Mouse (Mus musculus) neural tube, embryonic 14.5 days (tissue): Measurements from ENCODE around the gene Tbl1xr1. TPM values are rescaled to one million over a fixed set of nuclear protein-coding genes. Genes with fewer than 3 reads are reported as not detected.

ENCODE experiments used
- ATAC-seq: fragments of 200-750 bp; cut with Nextera tagmentation; 2 replicates; pipeline ENCODE4 v1.8.0; 2017; ENCODE audit warnings: low read depth, mild to moderate bottlenecking, moderate TSS enrichment, moderate library complexity
- H3K27ac ChIP-seq: fragments of 300-500 bp; sonication (generic); 2 replicates; pipeline ENCODE4 v1.5.1; 2014; ENCODE audit warnings: low read depth, mild to moderate bottlenecking, control low read depth, low read length, moderate library complexity, mixed read lengths
- H3K27me3 ChIP-seq: fragments of 300-500 bp; sonication (generic); 2 replicates; pipeline ENCODE4 v1.6.1; 2014; ENCODE audit warnings: low read length; ENCODE audit not compliant: control insufficient read depth, insufficient read depth
- H3K36me3 ChIP-seq: fragments of 300-500 bp; sonication (generic); 2 replicates; pipeline ENCODE4 v1.6.1; 2014; ENCODE audit warnings: low read length, mixed read lengths; ENCODE audit not compliant: control insufficient read depth, insufficient read depth
- H3K4me1 ChIP-seq: fragments of 300-500 bp; sonication (generic); 2 replicates; pipeline ENCODE4 v1.6.1; 2014; ENCODE audit warnings: low read length; ENCODE audit not compliant: control insufficient read depth, insufficient read depth
- H3K4me2 ChIP-seq: fragments of 300-500 bp; sonication (generic); 2 replicates; pipeline ENCODE4 v1.6.1; 2014; ENCODE audit warnings: mild to moderate bottlenecking, low read depth, low read length, control low read depth
- H3K4me3 ChIP-seq: fragments of 300-500 bp; sonication (generic); 2 replicates; pipeline ENCODE4 v1.5.1; 2014; ENCODE audit warnings: low read depth, low read length, control low read depth, mixed read lengths
- H3K9ac ChIP-seq: fragments of 300-500 bp; sonication (generic); replicated peaks from 2 replicates; pipeline ENCODE4 v1.6.1; 2014; ENCODE audit warnings: low read depth, mild to moderate bottlenecking, control low read depth, low read length, mixed read lengths
- H3K9me3 ChIP-seq: fragments of 300-500 bp; sonication (generic); 2 replicates; pipeline ENCODE4 v1.6.1; 2016; ENCODE audit warnings: low read length; ENCODE audit not compliant: control insufficient read depth
- WGBS: fragments of 180-500 bp; shearing (Covaris S2); extraction: QIAGEN DNeasy Blood & Tissue Kit; methylation state at CpG from one replicate; pipeline ENCODE4 v1.1.7; 2014; 5-methylcytosine and 5-hydroxymethylcytosine counted together
- polyA plus RNA-seq: library from polyadenylated mRNA; unstranded; fragments of >200 nt; fragmentation: Nextera tagmentation; extraction: Ambion mirVana; gene quantifications from 2 replicates; pipeline ENCODE4 v1.2.1, GENCODE M21; 2014

Gene Tbl1xr1
- polyA plus RNA-seq, 1 experiment from 2014 or later: 27.4 TPM

DNA sequence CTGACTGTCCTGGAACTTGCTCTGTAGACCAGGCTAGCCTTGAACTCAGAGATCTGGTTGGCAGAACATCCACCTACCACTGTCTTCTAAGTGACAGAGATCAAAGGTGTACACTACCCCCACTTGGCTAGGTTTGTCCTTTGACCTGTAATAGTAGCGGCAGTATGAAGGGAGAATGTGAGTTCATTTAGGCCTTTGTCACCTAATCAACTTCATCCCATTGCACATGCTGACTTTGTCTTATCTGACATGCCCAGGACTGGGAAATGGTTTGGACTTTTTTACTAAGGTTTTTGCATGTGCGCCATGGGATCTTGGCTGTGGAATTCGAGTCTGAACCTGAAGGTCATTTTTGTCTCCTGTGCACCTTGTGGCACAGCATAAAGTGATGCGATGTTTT lies 6.4 kb downstream of the Tbl1xr1 start:
- Histone ChIP-seq H3K27me3 (no peaks in the 10 kb centered on the region), H3K27ac (no peak overlapping the region), H3K4me3 (no peak overlapping the region), H3K9ac (no peak overlapping the region), H3K4me1 (peaks cover 9% of the 10 kb centered on the region), H3K4me2 (no peak overlapping the region), H3K9me3 (no peaks in the 10 kb centered on the region), H3K36me3 (no peaks in the 10 kb centered on the region)
- 94% methylated on average over 4 of the region's 4 CpGs for WGBS
- ATAC-seq: no peak

DNA sequence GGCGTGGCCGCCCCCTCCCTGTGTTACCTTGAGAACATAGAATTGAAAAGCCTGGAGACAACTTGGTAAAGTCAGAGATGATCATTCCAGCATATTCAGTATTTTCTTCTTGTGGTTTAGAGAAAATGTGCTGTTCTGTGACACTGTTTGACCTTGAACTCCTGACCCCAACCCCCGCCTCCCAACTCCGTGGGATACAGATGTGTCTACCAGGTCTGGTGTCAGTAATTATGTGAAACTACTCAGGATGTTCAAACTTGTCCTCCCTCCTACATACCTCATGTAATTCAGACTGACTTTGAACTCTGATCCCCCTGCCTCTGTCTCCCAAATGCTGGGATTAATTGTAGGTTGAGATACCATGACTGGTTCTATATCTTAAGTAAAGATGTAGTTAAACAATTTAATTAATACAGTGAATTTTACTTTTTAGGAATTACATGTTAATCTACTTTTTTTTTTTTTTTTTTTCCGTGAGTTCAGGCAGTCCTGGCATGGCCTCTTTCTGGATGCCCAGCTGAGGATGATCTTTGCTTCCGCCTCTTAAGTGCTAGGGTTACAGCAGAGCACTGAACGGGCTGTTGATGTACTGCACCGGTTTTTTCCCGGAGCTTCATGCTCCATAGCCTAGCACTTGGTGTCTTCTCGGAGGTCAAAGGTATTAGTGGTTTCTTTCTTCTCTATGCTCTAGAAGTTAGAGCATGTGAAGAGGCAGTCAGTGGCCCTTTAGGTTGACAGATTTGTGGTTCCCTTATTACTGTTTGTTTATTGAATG lies 8.0 kb downstream of the Tbl1xr1 start:
- no peaks in the 10 kb centered on the region; the same call in 1 of the 2 replicates for H3K4me1 ChIP-seq
- H3K4me3 ChIP-seq: no peak overlapping the region
- H3K27ac ChIP-seq: no peak overlapping the region
- ATAC-seq: no peak
- no peak overlapping the region for H3K4me2 ChIP-seq
- H3K36me3 ChIP-seq: no peaks in the 10 kb centered on the region
- no peaks in the 10 kb centered on the region for H3K27me3 ChIP-seq
- WGBS: 81% methylated on average over 10 of the region's 10 CpGs
- H3K9ac ChIP-seq: no peak overlapping the region
- H3K9me3 ChIP-seq: no peaks in the 10 kb centered on the region

DNA sequence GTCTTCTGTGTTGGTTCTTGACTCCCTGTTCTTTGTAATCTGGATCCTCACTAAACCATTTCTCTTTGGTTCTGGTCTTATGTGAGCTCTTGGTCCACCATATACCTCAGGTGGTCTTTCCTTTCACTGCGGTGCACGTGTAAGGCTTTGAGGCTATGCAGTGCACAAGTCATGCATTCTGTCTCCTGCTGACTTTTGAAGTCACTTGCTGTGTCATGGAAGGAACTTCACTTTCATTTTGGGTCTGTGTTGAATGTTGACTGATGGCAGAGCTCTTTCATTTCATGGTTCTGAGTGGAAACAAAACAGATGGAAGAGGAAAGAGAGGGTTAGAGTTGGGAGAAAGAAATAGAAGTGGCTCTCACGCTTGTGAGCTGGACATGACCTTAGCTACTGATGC lies 13.4 kb downstream of the Tbl1xr1 start:
- Histone ChIP-seq H3K4me3 (no peak overlapping the region), H3K9me3 (no peaks in the 10 kb centered on the region), H3K27me3 (no peaks in the 10 kb centered on the region), H3K9ac (no peak overlapping the region), H3K36me3 (no peaks in the 10 kb centered on the region), H3K4me1 (no peaks in the 10 kb centered on the region), H3K4me2 (no peak overlapping the region), H3K27ac (no peak overlapping the region)
- ATAC-seq: no peak
- WGBS: 80% methylated on average over 3 of the region's 3 CpGs

DNA sequence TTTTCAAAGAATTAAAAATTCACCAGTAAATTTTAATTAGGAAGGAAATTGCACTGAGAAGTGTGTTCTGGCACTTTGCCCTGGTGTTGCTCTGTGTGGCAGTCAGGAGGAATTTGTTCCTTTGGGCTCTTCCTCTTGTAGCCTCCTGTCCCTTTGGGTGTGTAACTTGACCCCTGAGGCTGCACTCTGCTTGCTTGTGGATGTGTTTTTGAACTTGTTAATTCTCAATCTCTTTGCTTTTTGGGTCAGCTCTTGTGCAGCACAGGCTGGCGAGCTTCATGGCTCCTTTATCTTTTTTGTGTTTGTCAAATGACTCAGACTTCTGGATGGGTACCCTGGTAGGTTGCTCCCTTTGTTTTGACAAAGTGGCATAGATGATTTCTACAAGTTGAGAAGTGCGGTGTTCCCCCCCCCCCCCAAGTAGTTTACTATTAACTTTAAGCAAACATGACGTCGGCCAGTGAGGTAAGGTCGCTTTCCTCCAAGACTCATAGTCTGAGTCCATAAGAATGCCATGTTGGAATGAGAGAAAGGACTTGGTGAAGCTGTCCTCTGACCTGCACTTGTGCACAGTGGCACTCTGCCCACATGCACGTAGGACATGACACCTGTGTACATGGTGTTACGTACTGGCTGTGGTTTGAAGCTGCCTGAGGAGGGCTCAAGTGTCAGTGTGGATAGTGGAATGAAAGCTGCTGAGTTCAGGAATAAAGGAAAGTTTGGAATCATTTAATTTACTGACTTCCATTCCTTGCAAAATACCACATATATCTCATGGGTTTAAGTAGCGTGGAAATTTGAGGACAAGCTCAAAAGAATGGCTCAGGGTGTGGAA lies 14.2 kb downstream of the Tbl1xr1 start:
- Histone ChIP-seq H3K4me3 (no peak overlapping the region), H3K9ac (no peak overlapping the region), H3K9me3 (no peaks in the 10 kb centered on the region), H3K27ac (no peak overlapping the region), H3K4me1 (no peaks in the 10 kb centered on the region), H3K4me2 (no peak overlapping the region), H3K36me3 (no peaks in the 10 kb centered on the region), H3K27me3 (no peaks in the 10 kb centered on the region)
- 68% methylated on average over 8 of the region's 8 CpGs for WGBS
- ATAC-seq: no peak

DNA sequence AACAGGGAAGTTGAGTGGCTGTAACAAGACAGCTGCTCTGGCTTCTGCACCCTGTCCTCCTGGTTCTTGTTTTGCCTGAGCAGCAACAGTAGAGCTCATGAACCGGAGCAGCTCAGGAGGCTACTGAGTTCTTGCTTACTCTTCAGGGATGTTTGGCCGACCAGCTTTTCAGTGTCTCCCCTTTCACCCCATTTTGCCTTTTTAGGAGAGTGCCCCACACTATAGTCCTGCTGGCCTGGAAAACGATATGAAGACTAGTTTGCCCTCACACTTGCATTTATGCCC lies 14.8 kb downstream of the Tbl1xr1 start:
- no peaks in the 10 kb centered on the region for H3K4me1 ChIP-seq
- 70% methylated on average over 3 of the region's 3 CpGs for WGBS
- H3K9ac ChIP-seq: no peak overlapping the region
- no peaks in the 10 kb centered on the region for H3K9me3 ChIP-seq
- H3K36me3 ChIP-seq: no peaks in the 10 kb centered on the region
- H3K4me3 ChIP-seq: no peak overlapping the region
- no peak overlapping the region for H3K4me2 ChIP-seq
- no peak overlapping the region for H3K27ac ChIP-seq
- ATAC-seq: no peak
- H3K27me3 ChIP-seq: no peaks in the 10 kb centered on the region

DNA sequence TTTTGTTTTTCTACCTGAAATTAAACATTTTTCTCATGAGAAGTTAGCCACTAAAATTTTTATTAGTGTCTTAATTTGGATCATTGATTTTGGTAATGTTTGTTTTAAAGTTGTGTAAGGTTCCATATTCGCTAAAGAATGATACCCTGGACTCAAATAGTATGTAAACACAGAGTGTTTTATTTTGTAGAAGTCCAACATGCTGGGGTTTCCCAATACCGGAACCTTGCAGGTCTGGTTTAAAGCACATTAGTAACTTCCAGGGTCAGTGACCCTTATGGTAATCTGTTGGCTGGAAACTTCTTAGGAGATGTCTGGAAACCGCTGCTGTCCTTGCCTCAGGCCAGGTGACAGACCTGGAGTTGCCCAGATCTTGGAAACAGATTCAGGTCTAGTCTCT lies 15.2 kb downstream of the Tbl1xr1 start:
- Histone ChIP-seq H3K36me3 (no peaks in the 10 kb centered on the region), H3K9ac (no peak overlapping the region), H3K9me3 (no peaks in the 10 kb centered on the region), H3K4me2 (no peak overlapping the region), H3K4me1 (no peaks in the 10 kb centered on the region), H3K27ac (no peak overlapping the region), H3K4me3 (no peak overlapping the region), H3K27me3 (no peaks in the 10 kb centered on the region)
- 93% methylated on average over 3 of the region's 3 CpGs for WGBS
- no peak for ATAC-seq

DNA sequence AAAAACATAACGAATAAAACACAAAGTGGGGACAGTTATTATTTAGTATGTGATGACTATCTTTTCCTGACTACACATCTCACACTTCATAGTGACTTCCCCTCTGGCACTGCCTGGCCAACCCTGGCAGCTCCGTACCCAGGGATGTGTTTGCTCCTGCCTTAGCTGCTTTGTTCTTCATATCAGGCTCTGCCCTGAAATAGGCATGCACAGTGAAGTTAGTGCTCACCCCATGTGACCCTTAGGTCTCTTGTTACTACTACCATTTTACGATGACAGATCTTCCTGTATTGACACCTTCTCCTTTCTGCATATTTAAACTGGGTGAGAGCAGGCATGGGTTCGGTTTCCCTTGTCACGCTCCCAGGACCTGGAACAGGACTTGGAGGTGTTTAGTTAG lies 16.3 kb downstream of the Tbl1xr1 start:
- no peak overlapping the region for H3K9ac ChIP-seq
- H3K27me3 ChIP-seq: no peaks in the 10 kb centered on the region
- no peaks in the 10 kb centered on the region for H3K9me3 ChIP-seq

DNA sequence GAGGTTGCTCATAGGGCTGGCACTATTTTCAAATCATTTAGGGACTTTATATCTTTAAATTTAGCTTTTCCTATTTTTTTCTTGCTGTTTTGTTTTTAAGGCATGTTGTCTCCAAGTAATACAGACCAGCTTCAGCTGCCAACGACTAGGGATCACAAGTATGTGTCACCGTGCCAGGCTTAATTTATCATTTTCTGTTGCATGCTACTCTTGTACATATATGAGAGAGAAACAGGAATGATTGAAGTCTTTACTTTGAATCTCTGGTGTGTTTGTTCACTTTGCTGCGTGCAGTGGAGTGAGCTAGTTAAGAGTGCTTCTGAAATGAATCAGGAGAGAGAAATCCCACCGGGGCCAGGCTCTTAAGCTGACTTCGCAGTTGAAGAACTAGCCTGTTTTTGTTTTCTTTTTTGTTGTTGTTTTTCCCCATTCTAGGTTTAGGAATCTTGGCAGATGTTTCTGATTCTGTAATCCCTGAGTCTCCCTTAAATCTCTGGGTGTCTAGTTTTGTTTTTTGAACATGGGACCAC lies 27.6 kb downstream of the Tbl1xr1 start:
- 44% methylated on average over 5 of the region's 5 CpGs for WGBS
- no peak overlapping the region for H3K4me2 ChIP-seq
- H3K9ac ChIP-seq: no peak overlapping the region
- no peaks in the 10 kb centered on the region for H3K36me3 ChIP-seq
- no peak overlapping the region for H3K27ac ChIP-seq
- no peaks in the 10 kb centered on the region for H3K27me3 ChIP-seq
- peaks cover 7% of the 10 kb centered on the region for H3K4me1 ChIP-seq
- no peaks in the 10 kb centered on the region for H3K9me3 ChIP-seq
- H3K4me3 ChIP-seq: no peak overlapping the region
- no peak for ATAC-seq

More for the DNA sequence above, 16.3 kb downstream of the Tbl1xr1 start:
- Histone ChIP-seq H3K36me3 (no peaks in the 10 kb centered on the region), H3K4me2 (no peak overlapping the region), H3K4me1 (no peaks in the 10 kb centered on the region), H3K27ac (no peak overlapping the region), H3K4me3 (no peak overlapping the region)
- ATAC-seq: no peak
- WGBS: 82% methylated on average over 5 of the region's 5 CpGs

DNA sequence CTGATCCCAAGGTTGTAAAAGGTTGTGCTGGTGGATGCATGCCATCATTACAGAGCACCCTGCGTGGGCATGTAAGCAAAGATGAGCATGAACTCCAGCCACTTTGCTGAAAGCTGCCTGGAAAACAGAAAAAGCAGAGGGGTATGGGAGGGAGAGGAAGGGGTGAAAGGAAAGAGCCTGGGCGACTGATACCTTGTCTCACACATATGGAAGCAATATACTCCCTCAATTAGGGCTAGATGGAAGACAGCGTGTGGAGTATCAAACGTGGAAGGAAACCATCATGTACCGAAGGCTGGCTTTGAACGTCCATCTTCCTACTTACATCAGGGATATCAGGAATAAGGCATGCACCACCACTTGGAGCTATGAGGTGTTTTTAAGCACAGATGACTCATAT lies 29.0 kb downstream of the Tbl1xr1 start:
- no peaks in the 10 kb centered on the region for H3K9me3 ChIP-seq
- H3K36me3 ChIP-seq: no peaks in the 10 kb centered on the region
- H3K4me1 ChIP-seq: peaks cover 7% of the 10 kb centered on the region
- no peak overlapping the region for H3K4me3 ChIP-seq
- H3K4me2 ChIP-seq: no peak overlapping the region
- H3K27me3 ChIP-seq: no peaks in the 10 kb centered on the region
- 93% methylated on average over 6 of the region's 6 CpGs for WGBS
- no peak for ATAC-seq
- no peak overlapping the region for H3K27ac ChIP-seq
- no peak overlapping the region for H3K9ac ChIP-seq
